Mouse (Mus musculus): ENCODE measurements around the gene Eif3i. TPM values are rescaled to one million over a fixed set of nuclear protein-coding genes. Genes with fewer than 3 reads are reported as not detected.

The Eif3i gene
- polyA plus RNA-seq, 1 experiment, result 185 TPM

- WGBS, result 58% methylated on average over 6 of the region's 6 CpGs
- Histone ChIP-seq H3K27ac (ENCODE audit: insufficient read depth, low read length) (peak overlapping the region; percentile 64), H3K27me3 (ENCODE audit: control insufficient read depth, insufficient read depth, low read length) (no peaks in the 10 kb centered on the region), H3K4me3 (ENCODE audit: extremely low read depth, insufficient read depth, insufficient read length) (0 out of 2 replicates have a peak overlapping the region, but pooled peaks have one; percentile 11), H3K36me3 (ENCODE audit: control insufficient read depth, insufficient read depth, low read length) (no peaks in the 10 kb centered on the region), H3K4me1 (ENCODE audit: control insufficient read depth, insufficient read depth, insufficient read length) (peaks cover 17% of the 10 kb centered on the region; the same call in 1 of the 2 replicates)
- TF ChIP-seq CTCF (IDR thresholded peaks at IDR 0.05; ENCODE audit: extremely low read depth, insufficient read depth, insufficient read length, insufficient replicate concordance) (no peak), POLR2A (IDR thresholded peaks at IDR 0.05; ENCODE audit: low read depth, low read length) (no peak)
- no peak for DNase-seq (ENCODE audit: low read depth in 1 of 2, low spot score in 2 of 2)
Measured at GRCm38 (mm10) chr4:129570028-129570427, 30.4 kb downstream of the Eif3i start.

- 86% methylated on average over 7 of the region's 7 CpGs for WGBS
- H3K4me3 ChIP-seq (ENCODE audit: extremely low read depth, insufficient read depth, insufficient read length), result no peak overlapping the region
- no peak for DNase-seq (ENCODE audit: low read depth in 1 of 2, low spot score in 2 of 2)
Measured at GRCm38 (mm10) chr4:129568366-129568765, 32.1 kb downstream of the Eif3i start.

GRCm38 (mm10) chr4:129565139-129565538 lies 35.3 kb downstream of the Eif3i start:
- H3K4me3 ChIP-seq (ENCODE audit: extremely low read depth, insufficient read depth, insufficient read length), result no peak overlapping the region
- no peak for DNase-seq (ENCODE audit: low read depth in 1 of 2, low spot score in 2 of 2)
- no peak overlapping the region for H3K27ac ChIP-seq (ENCODE audit: insufficient read depth, low read length)
- TF ChIP-seq POLR2A (IDR thresholded peaks at IDR 0.05; ENCODE audit: low read depth, low read length) (no peak), CTCF (IDR thresholded peaks at IDR 0.05; ENCODE audit: extremely low read depth, insufficient read depth, insufficient read length, insufficient replicate concordance) (no peak)
- 72% methylated on average over 6 of the region's 6 CpGs for WGBS
- no peaks in the 10 kb centered on the region for H3K27me3 ChIP-seq (ENCODE audit: control insufficient read depth, insufficient read depth, low read length)
- no peaks in the 10 kb centered on the region; the same call in 1 of the 2 replicates for H3K4me1 ChIP-seq (ENCODE audit: control insufficient read depth, insufficient read depth, insufficient read length)
- H3K36me3 ChIP-seq (ENCODE audit: control insufficient read depth, insufficient read depth, low read length), result no peaks in the 10 kb centered on the region

More at GRCm38 (mm10) chr4:129568366-129568765, 32.1 kb downstream of the Eif3i start:
- Histone ChIP-seq H3K4me1 (ENCODE audit: control insufficient read depth, insufficient read depth, insufficient read length) (peaks cover 5% of the 10 kb centered on the region; the same call in 1 of the 2 replicates), H3K27me3 (ENCODE audit: control insufficient read depth, insufficient read depth, low read length) (no peaks in the 10 kb centered on the region), H3K36me3 (ENCODE audit: control insufficient read depth, insufficient read depth, low read length) (no peaks in the 10 kb centered on the region), H3K27ac (ENCODE audit: insufficient read depth, low read length) (no peak overlapping the region)
- TF ChIP-seq CTCF (IDR thresholded peaks at IDR 0.05; ENCODE audit: extremely low read depth, insufficient read depth, insufficient read length, insufficient replicate concordance) (no peak), POLR2A (IDR thresholded peaks at IDR 0.05; ENCODE audit: low read depth, low read length) (no peak)

GRCm38 (mm10) chr4:129563718-129564117 lies 36.7 kb downstream of the Eif3i start:
- Histone ChIP-seq H3K4me3 (ENCODE audit: extremely low read depth, insufficient read depth, insufficient read length) (no peak overlapping the region), H3K27ac (ENCODE audit: insufficient read depth, low read length) (no peak overlapping the region), H3K36me3 (ENCODE audit: control insufficient read depth, insufficient read depth, low read length) (no peaks in the 10 kb centered on the region), H3K27me3 (ENCODE audit: control insufficient read depth, insufficient read depth, low read length) (no peaks in the 10 kb centered on the region), H3K4me1 (ENCODE audit: control insufficient read depth, insufficient read depth, insufficient read length) (no peaks in the 10 kb centered on the region; the same call in 1 of the 2 replicates)
- 92% methylated on average over 8 of the region's 8 CpGs for WGBS
- TF ChIP-seq CTCF (IDR thresholded peaks at IDR 0.05; ENCODE audit: extremely low read depth, insufficient read depth, insufficient read length, insufficient replicate concordance) (no peak), POLR2A (IDR thresholded peaks at IDR 0.05; ENCODE audit: low read depth, low read length) (no peak)
- DNase-seq (ENCODE audit: low read depth in 1 of 2, low spot score in 2 of 2), result no peak

- Histone ChIP-seq H3K4me3 (ENCODE audit: extremely low read depth, insufficient read depth, insufficient read length) (no peak overlapping the region), H3K27me3 (ENCODE audit: control insufficient read depth, insufficient read depth, low read length) (no peaks in the 10 kb centered on the region), H3K36me3 (ENCODE audit: control insufficient read depth, insufficient read depth, low read length) (no peaks in the 10 kb centered on the region), H3K4me1 (ENCODE audit: control insufficient read depth, insufficient read depth, insufficient read length) (peaks cover 18% of the 10 kb centered on the region; the same call in 1 of the 2 replicates), H3K27ac (ENCODE audit: insufficient read depth, low read length) (no peak overlapping the region)
- DNase-seq (ENCODE audit: low read depth in 1 of 2, low spot score in 2 of 2), result no peak
- TF ChIP-seq POLR2A (IDR thresholded peaks at IDR 0.05; ENCODE audit: low read depth, low read length), result no peak
- no peak for TF ChIP-seq CTCF (IDR thresholded peaks at IDR 0.05; ENCODE audit: extremely low read depth, insufficient read depth, insufficient read length, insufficient replicate concordance)
- WGBS, result 79% methylated on average over 5 of the region's 5 CpGs
Measured at GRCm38 (mm10) chr4:129561184-129561583, 39.3 kb downstream of the Eif3i start.

- Histone ChIP-seq H3K36me3 (ENCODE audit: control insufficient read depth, insufficient read depth, low read length) (no peaks in the 10 kb centered on the region), H3K27ac (ENCODE audit: insufficient read depth, low read length) (peak overlapping the region; percentile 90), H3K27me3 (ENCODE audit: control insufficient read depth, insufficient read depth, low read length) (no peaks in the 10 kb centered on the region), H3K4me1 (ENCODE audit: control insufficient read depth, insufficient read depth, insufficient read length) (peaks cover 24% of the 10 kb centered on the region; the same call in 1 of the 2 replicates), H3K4me3 (ENCODE audit: extremely low read depth, insufficient read depth, insufficient read length) (peak overlapping the region; percentile 25; the same call in 1 of the 2 replicates)
- peak; percentile 49 to 66 for DNase-seq (ENCODE audit: low read depth in 1 of 2, low spot score in 2 of 2)
- WGBS, result 21% methylated on average over 12 of the region's 12 CpGs
- no peak for TF ChIP-seq POLR2A (IDR thresholded peaks at IDR 0.05; ENCODE audit: low read depth, low read length)
- no peak for TF ChIP-seq CTCF (IDR thresholded peaks at IDR 0.05; ENCODE audit: extremely low read depth, insufficient read depth, insufficient read length, insufficient replicate concordance)
Measured at GRCm38 (mm10) chr4:129558321-129558955, 42.0 kb downstream of the Eif3i start.

- DNase-seq (ENCODE audit: low read depth in 1 of 2, low spot score in 2 of 2), result no peak
- Histone ChIP-seq H3K4me1 (ENCODE audit: control insufficient read depth, insufficient read depth, insufficient read length) (peaks cover 24% of the 10 kb centered on the region; the same call in 1 of the 2 replicates), H3K27ac (ENCODE audit: insufficient read depth, low read length) (peak overlapping the region; percentile 60), H3K4me3 (ENCODE audit: extremely low read depth, insufficient read depth, insufficient read length) (no peak overlapping the region), H3K27me3 (ENCODE audit: control insufficient read depth, insufficient read depth, low read length) (no peaks in the 10 kb centered on the region), H3K36me3 (ENCODE audit: control insufficient read depth, insufficient read depth, low read length) (no peaks in the 10 kb centered on the region)
- TF ChIP-seq POLR2A (IDR thresholded peaks at IDR 0.05; ENCODE audit: low read depth, low read length) (no peak), CTCF (IDR thresholded peaks at IDR 0.05; ENCODE audit: extremely low read depth, insufficient read depth, insufficient read length, insufficient replicate concordance) (no peak)
- 79% methylated on average over 9 of the region's 9 CpGs for WGBS
Measured at GRCm38 (mm10) chr4:129557256-129557808, 43.1 kb downstream of the Eif3i start.
